Comparison of ENCODE assay signal across 21 mouse cellular contexts in the genomic region with DNA sequence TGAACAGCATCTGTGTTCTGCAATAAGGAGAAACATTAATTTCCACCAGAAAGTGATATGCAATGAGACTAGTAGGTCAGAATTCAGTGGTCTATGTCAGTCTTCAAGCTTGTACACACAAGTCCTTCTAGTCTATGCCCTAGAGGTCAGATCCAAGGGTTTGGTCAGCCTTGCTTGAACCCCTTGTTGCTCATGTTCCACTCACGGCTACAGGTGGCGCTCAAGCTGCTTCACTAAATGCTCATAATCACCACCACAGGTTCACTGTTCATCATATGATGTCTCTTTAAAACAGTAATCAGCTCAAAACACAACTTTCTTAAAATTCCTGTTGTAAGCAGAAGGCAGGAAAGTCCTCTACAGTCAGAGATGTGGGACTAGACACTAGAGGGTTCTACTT. TPM values are rescaled to one million over a fixed set of nuclear protein-coding genes. Genes with fewer than 3 reads are reported as not detected.
DNase-seq lines count a peak whose midpoint lies in the region; ATAC-seq and TF ChIP-seq lines count a peak whose summit lies in the region.
"Had no signal": no experiment of that assay in that cellular context is flagged by ENCODE, and none has a peak within 500 bp of the region (broad histone marks: within the 10 kb centered on the region; RNA-seq: fewer than 3 reads in every experiment).

No protein-coding gene starts in this region.

- H3K4me2 ChIP-seq in hindbrain, postnatal 0 days (ENCODE audit: low read depth, low read length) = no peak overlapping the region
- H3K4me2 ChIP-seq in hindbrain, embryonic 14.5 days (replicated peaks) = no peak overlapping the region
- H3K4me2 ChIP-seq in CH12.LX (ENCODE audit: insufficient read depth, low read depth, poor library complexity, severe bottlenecking) = no peak overlapping the region
- H3K4me2 ChIP-seq: heart, embryonic 13.5 days; hindbrain, embryonic 12.5 days; liver, embryonic 15.5 days; midbrain, embryonic 12.5 days; neural tube, embryonic 15.5 days had no signal

- no peak overlapping the region for H3K9ac ChIP-seq in hindbrain, postnatal 0 days (replicated peaks; ENCODE audit: low read length)
- no peak overlapping the region for H3K9ac ChIP-seq in hindbrain, embryonic 14.5 days
- H3K9ac ChIP-seq in liver, adult 2 months (ENCODE audit: low read depth, low read length) = no peak overlapping the region
- H3K9ac ChIP-seq in CH12.LX (ENCODE audit: insufficient read depth, low read depth) = no peak overlapping the region
- no peak overlapping the region for H3K9ac ChIP-seq in MEL (ENCODE audit: control insufficient read depth, low read depth, low read length, poor library complexity, severe bottlenecking)
- H3K9ac ChIP-seq: heart, embryonic 13.5 days; hindbrain, embryonic 12.5 days; liver, embryonic 15.5 days; midbrain, embryonic 12.5 days; neural tube, embryonic 15.5 days had no signal

- no peaks in the 10 kb centered on the region for H3K27me3 ChIP-seq in hindbrain, postnatal 0 days (ENCODE audit: insufficient read depth, low read length)
- H3K27me3 ChIP-seq in hindbrain, embryonic 14.5 days (ENCODE audit: control insufficient read depth, insufficient read depth, low read length) = no peaks in the 10 kb centered on the region
- no peaks in the 10 kb centered on the region for H3K27me3 ChIP-seq in liver, adult 2 months (ENCODE audit: control insufficient read depth, insufficient read depth, low read length)
- no peaks in the 10 kb centered on the region for H3K27me3 ChIP-seq in CH12.LX (replicated peaks)
- no peaks in the 10 kb centered on the region for H3K27me3 ChIP-seq in MEL (ENCODE audit: control insufficient read depth in 1 of 2, insufficient read depth in 2 of 2, low read length in 2 of 2)
- H3K27me3 ChIP-seq: heart, embryonic 13.5 days; hindbrain, embryonic 12.5 days; liver, embryonic 15.5 days; midbrain, embryonic 12.5 days; neural tube, embryonic 15.5 days; Patski had no signal

- dilution Hi-C loops in CH12.LX (cut with MboI; ENCODE audit: extremely low pct_ligation_motif_present, extremely low pct_unique_long_range_greater_than_20kb, low sequenced_read_pairs) = no loop called here

- no peak for ATAC-seq in hindbrain, postnatal 0 days
- ATAC-seq in hindbrain, embryonic 14.5 days (ENCODE audit: low FRiP score) = no peak
- ATAC-seq: activated CD4-positive, CD25-positive, alpha-beta regulatory T cell, adult 4 months; inflammation-experienced regulatory T-cells, adult 6 months; Patski had no signal

- no peak for TF ChIP-seq POLR2A in liver, adult 2 months (IDR thresholded peaks at IDR 0.05; ENCODE audit: extremely low read depth, insufficient read depth, low read length)
- TF ChIP-seq POLR2A in CH12.LX (IDR thresholded peaks at IDR 0.05; ENCODE audit: low read depth, low read length) (no peak), MEL (IDR thresholded peaks at IDR 0.05; ENCODE audit: control insufficient read depth in 1 of 2, insufficient read depth in 1 of 2, low read depth in 1 of 2, low read length in 2 of 2, poor library complexity in 1 of 2) (no peak)

- no peak overlapping the region for H3K27ac ChIP-seq in hindbrain, postnatal 0 days
- no peak overlapping the region for H3K27ac ChIP-seq in hindbrain, embryonic 14.5 days
- H3K27ac ChIP-seq in liver, adult 2 months (replicated peaks; ENCODE audit: insufficient read depth, low read depth, low read length) = no peak overlapping the region
- no peak overlapping the region for H3K27ac ChIP-seq in CH12.LX (ENCODE audit: insufficient read depth, low read depth)
- no peak overlapping the region for H3K27ac ChIP-seq in MEL (ENCODE audit: control insufficient read depth, low read depth, low read length)
- H3K27ac ChIP-seq: forebrain, embryonic 10.5 days; gastrocnemius, adult 2 months; heart, embryonic 13.5 days; hindbrain, embryonic 12.5 days; liver, embryonic 15.5 days; midbrain, embryonic 12.5 days; neural tube, embryonic 15.5 days had no signal

- TF ChIP-seq RAD21 in CH12.LX (IDR thresholded peaks at IDR 0.05; ENCODE audit: low read depth, low read length) = peak; percentile 2; the same call in 1 of the 2 replicates
- TF ChIP-seq RAD21 in MEL (IDR thresholded peaks at IDR 0.05; ENCODE audit: low read depth, low read length) = no peak

- TF ChIP-seq EP300 in CH12.LX (IDR thresholded peaks at IDR 0.05; ENCODE audit: low read length) = no peak
- no peak for TF ChIP-seq EP300 in MEL (IDR thresholded peaks at IDR 0.05; ENCODE audit: low read depth in 1 of 2, low read length in 2 of 2)

- H3K79me2 ChIP-seq in liver, adult 2 months (ENCODE audit: control insufficient read depth, insufficient read depth, low read length) = peaks cover 10% of the 10 kb centered on the region
- H3K79me2 ChIP-seq in CH12.LX (replicated peaks; ENCODE audit: control insufficient read depth, extremely low read depth, insufficient read depth, poor library complexity, severe bottlenecking) (peaks cover 10% of the 10 kb centered on the region), MEL (ENCODE audit: control insufficient read depth, insufficient read depth, low read length, poor library complexity) (peaks cover 14% of the 10 kb centered on the region)

- no peak overlapping the region for H3K4me3 ChIP-seq in hindbrain, postnatal 0 days (ENCODE audit: low read length)
- no peak overlapping the region for H3K4me3 ChIP-seq in hindbrain, embryonic 14.5 days (replicated peaks; ENCODE audit: low read length)
- H3K4me3 ChIP-seq in liver, adult 2 months (ENCODE audit: insufficient read depth, low read depth, low read length) = no peak overlapping the region
- H3K4me3 ChIP-seq in CH12.LX (replicated peaks in 1 of 3; ENCODE audit: low read depth in 2 of 3, low read length in 2 of 3, poor library complexity in 1 of 3) (no peak overlapping the region), MEL (ENCODE audit: control insufficient read depth in 1 of 2, insufficient read depth in 1 of 2, low read depth in 2 of 2, low read length in 2 of 2) (no peak overlapping the region)
- H3K4me3 ChIP-seq: forebrain, embryonic 10.5 days; gastrocnemius, adult 2 months; heart, embryonic 13.5 days; hindbrain, embryonic 12.5 days; liver, embryonic 15.5 days; midbrain, embryonic 12.5 days; neural tube, embryonic 15.5 days had no signal

- H3K4me1 ChIP-seq in hindbrain, postnatal 0 days (ENCODE audit: insufficient read depth, low read length) = peaks cover 4% of the 10 kb centered on the region; the same call in 1 of the 2 replicates
- H3K4me1 ChIP-seq in hindbrain, embryonic 14.5 days (replicated peaks; ENCODE audit: control insufficient read depth, insufficient read depth, low read length) = peaks cover 5% of the 10 kb centered on the region
- peaks cover 2% of the 10 kb centered on the region; the same call in 1 of the 2 replicates for H3K4me1 ChIP-seq in liver, adult 2 months (ENCODE audit: control insufficient read depth, insufficient read depth, low read length)
- H3K4me1 ChIP-seq in CH12.LX (ENCODE audit: control insufficient read depth in 1 of 2, insufficient read depth in 2 of 2) (peaks cover 2 to 9% of the 10 kb centered on the region in 2 experiments; a peak in 3 of 4 replicates), MEL (ENCODE audit: control insufficient read depth in 1 of 2, insufficient read depth in 2 of 2, low read length in 2 of 2) (peaks cover 0 to 4% of the 10 kb centered on the region in 2 experiments; a peak in 2 of 4 replicates)

- peak; percentile 27 for TF ChIP-seq CTCF in hindbrain, postnatal 0 days (IDR thresholded peaks at IDR 0.05; ENCODE audit: low read depth)
- no peak for TF ChIP-seq CTCF in liver, adult 2 months (IDR thresholded peaks at IDR 0.05; ENCODE audit: low read depth, low read length)
- TF ChIP-seq CTCF in CH12.LX (conservative IDR thresholded peaks at IDR 0.05 in 1 of 2, IDR thresholded peaks at IDR 0.05 in 1 of 2; ENCODE audit: low read depth in 2 of 2, low read length in 2 of 2) (peak in 1 of 2 experiments; percentile 50; a peak in 3 of 4 replicates), MEL (IDR thresholded peaks at IDR 0.05 in 2 of 3, conservative IDR thresholded peaks at IDR 0.05 in 1 of 3; ENCODE audit: control insufficient read depth in 1 of 3, insufficient read depth in 1 of 3, low read depth in 2 of 3, low read length in 3 of 3, poor library complexity in 1 of 3, severe bottlenecking in 1 of 3) (peak; percentile 3 to 33 (median 29); a peak in 3 of 6 replicates)

- H3K9me3 ChIP-seq in hindbrain, postnatal 0 days (ENCODE audit: low read length) = no peaks in the 10 kb centered on the region
- H3K9me3 ChIP-seq in hindbrain, embryonic 14.5 days (ENCODE audit: control insufficient read depth, low read length) = no peaks in the 10 kb centered on the region
- no peaks in the 10 kb centered on the region for H3K9me3 ChIP-seq in CH12.LX (replicated peaks; ENCODE audit: low read length)
- no peaks in the 10 kb centered on the region for H3K9me3 ChIP-seq in MEL (replicated peaks; ENCODE audit: insufficient read depth, low read length)
- H3K9me3 ChIP-seq: forebrain, embryonic 10.5 days; heart, embryonic 13.5 days; hindbrain, embryonic 12.5 days; liver, embryonic 15.5 days; midbrain, embryonic 12.5 days; neural tube, embryonic 15.5 days had no signal

- WGBS in hindbrain, postnatal 0 days = 80% methylated on average over 2 of the region's 2 CpGs
- 86% methylated on average over 2 of the region's 2 CpGs for WGBS in hindbrain, embryonic 14.5 days
- 68% methylated on average over 2 of the region's 2 CpGs for WGBS in liver, adult 2 months

- peaks cover 34% of the 10 kb centered on the region for H3K36me3 ChIP-seq in hindbrain, postnatal 0 days (ENCODE audit: insufficient read depth, low read length)
- peaks cover 63% of the 10 kb centered on the region for H3K36me3 ChIP-seq in hindbrain, embryonic 14.5 days (replicated peaks; ENCODE audit: control insufficient read depth, insufficient read depth)
- peaks cover 34% of the 10 kb centered on the region for H3K36me3 ChIP-seq in liver, adult 2 months (ENCODE audit: control insufficient read depth, insufficient read depth, low read length)
- H3K36me3 ChIP-seq in CH12.LX (replicated peaks in 1 of 2; ENCODE audit: control insufficient read depth in 1 of 2, insufficient read depth in 1 of 2, low read length in 1 of 2) (peaks cover 43 to 70% of the 10 kb centered on the region in 2 experiments), MEL (ENCODE audit: control insufficient read depth in 1 of 2, insufficient read depth in 2 of 2, low read length in 2 of 2) (peaks cover 5 to 15% of the 10 kb centered on the region in 2 experiments)

- DNase-seq in hindbrain, postnatal 0 days (ENCODE audit: low spot score) = no peak
- DNase-seq in hindbrain, embryonic 14.5 days (ENCODE audit: low spot score) = no peak
- DNase-seq in liver, adult 2 months (ENCODE audit: extremely low read depth, low read depth, low spot score) = peak; percentile 24
- DNase-seq in liver = no peak
- DNase-seq in CH12.LX (ENCODE audit: extremely low read depth) = no peak
- no peak for DNase-seq in MEL (ENCODE audit: low read depth, low spot score)
- no peak for DNase-seq in testis, postnatal 10 days (ENCODE audit: low spot score)
- DNase-seq in thymus, postnatal 25 days = no peak
- DNase-seq: adrenal gland, adult 8-10 months; cerebellum, adult 11-12 months; cerebellum, postnatal 10 days; gastrocnemius, adult 2 months had no signal

- in situ Hi-C loops in CH12.LX (cut with MboI; ENCODE audit: low pct_ligation_motif_present, low pct_unique_long_range_greater_than_20kb, low sequenced_read_pairs) = no loop called here

RNA-seq across cellular contexts. Expression of a gene that starts 3.9 kb away (rescaled TPM):
- total RNA-seq in hindbrain, postnatal 0 days (2014; rRNA removed) = 125 and 141 TPM in 2 replicates
- polyA plus RNA-seq in hindbrain, postnatal 0 days (2015; fragmentation: Nextera tagmentation; extraction: Ambion mirVana) = 224 and 232 TPM in 2 replicates
- polyA plus RNA-seq in hindbrain, embryonic 14.5 days (2014; fragmentation: Nextera tagmentation; extraction: Ambion mirVana) = 208 and 216 TPM in 2 replicates
- 22.6 and 57.1 TPM in 2 replicates for total RNA-seq in liver, adult 2 months (2014; rRNA removed)
- polyA plus RNA-seq in liver, adult 2 months (2012; rRNA removed) = 233 and 251 TPM in 2 replicates
- total RNA-seq in CH12.LX (2012; rRNA removed) = 337 and 394 TPM in 2 replicates
- 130 and 151 TPM in 2 replicates for total RNA-seq in CH12.LX (2014; rRNA removed)
- 513 TPM in 2 replicates for polyA plus RNA-seq in CH12.LX (2012; ENCODE audit: insufficient read length, low read depth)
- total RNA-seq in MEL (2012; rRNA removed) = 618 and 676 TPM in 2 replicates
- polyA plus RNA-seq in MEL (2012; ENCODE audit: insufficient read depth in 1 of 2, insufficient read length in 2 of 2, low read depth in 1 of 2, low replicate concordance in 2 of 2, missing spikeins in 1 of 2) = 100 to 1,000 TPM in 1 of 2 experiments, not detected in 1; 886 TPM

RNA-seq across cellular contexts. Expression of a gene that starts 21.3 kb away (rescaled TPM):
- total RNA-seq in hindbrain, postnatal 0 days (2014; rRNA removed) = 9.8 and 10.4 TPM in 2 replicates
- 28.3 and 29.0 TPM in 2 replicates for polyA plus RNA-seq in hindbrain, postnatal 0 days (2015; fragmentation: Nextera tagmentation; extraction: Ambion mirVana)
- polyA plus RNA-seq in hindbrain, embryonic 14.5 days (2014; fragmentation: Nextera tagmentation; extraction: Ambion mirVana) = 23.2 and 24.3 TPM in 2 replicates
- total RNA-seq in liver, adult 2 months (2014; rRNA removed) = 4.8 and 6.4 TPM in 2 replicates
- polyA plus RNA-seq in liver, adult 2 months (2012; rRNA removed) = 1.5 and 1.9 TPM in 2 replicates
- total RNA-seq in CH12.LX (2012; rRNA removed) = 24.8 and 29.8 TPM in 2 replicates
- total RNA-seq in CH12.LX (2014; rRNA removed) = 42.7 and 47.2 TPM in 2 replicates
- polyA plus RNA-seq in CH12.LX (2012; ENCODE audit: insufficient read length, low read depth) = 42.3 and 52.4 TPM in 2 replicates
- total RNA-seq in MEL (2012; rRNA removed) = 24.4 and 25.9 TPM in 2 replicates
- 10 to 100 TPM in 1 of 2 experiments, not detected in 1; 25.9 TPM for polyA plus RNA-seq in MEL (2012; ENCODE audit: insufficient read depth in 1 of 2, insufficient read length in 2 of 2, low read depth in 1 of 2, low replicate concordance in 2 of 2, missing spikeins in 1 of 2)
